13 mouse cellular contexts compared by ENCODE assay signal in the genomic region with DNA sequence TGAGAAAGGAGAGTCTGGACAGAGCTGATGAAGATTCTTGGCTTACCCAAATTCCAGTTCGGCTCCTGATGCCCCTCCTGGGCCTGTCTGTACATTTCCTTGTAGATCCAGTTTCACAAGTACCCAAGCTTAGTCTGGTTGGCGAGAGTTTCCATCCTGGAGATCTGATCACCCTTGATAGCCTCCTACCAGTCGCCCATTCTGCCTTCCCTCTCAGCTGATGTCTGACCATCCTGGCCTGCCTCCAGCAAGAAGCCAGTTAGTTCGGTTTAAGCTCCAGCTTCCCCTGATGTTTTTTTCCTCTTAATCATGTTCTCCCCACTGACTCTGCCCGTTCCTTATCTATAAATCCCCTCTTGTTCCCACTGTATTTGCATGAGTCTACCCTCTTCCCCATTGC. TPM values are rescaled to one million over a fixed set of nuclear protein-coding genes. Genes with fewer than 3 reads are reported as not detected.
DNase-seq lines count a peak whose midpoint lies in the region; ATAC-seq lines count a peak whose summit lies in the region.
"Had no signal": no experiment of that assay in that cellular context is flagged by ENCODE, and none has a peak within 500 bp of the region (broad histone marks: within the 10 kb centered on the region; RNA-seq: fewer than 3 reads in every experiment).

No protein-coding gene starts in this region.

- H3K27me3 ChIP-seq in heart, embryonic 12.5 days (replicated peaks): no peaks in the 10 kb centered on the region
- no peaks in the 10 kb centered on the region for H3K27me3 ChIP-seq in kidney, embryonic 16.5 days (ENCODE audit: insufficient read depth, low read length)
- H3K27me3 ChIP-seq: limb, embryonic 13.5 days had no signal

- H3K9ac ChIP-seq in heart, embryonic 12.5 days: no peak overlapping the region
- no peak overlapping the region for H3K9ac ChIP-seq in kidney, embryonic 16.5 days (replicated peaks; ENCODE audit: low read length)
- H3K9ac ChIP-seq: limb, embryonic 13.5 days had no signal

- no peak overlapping the region for H3K4me3 ChIP-seq in heart, embryonic 12.5 days
- no peak overlapping the region for H3K4me3 ChIP-seq in kidney, embryonic 16.5 days (ENCODE audit: low read length)
- H3K4me3 ChIP-seq: limb, embryonic 13.5 days; myocyte had no signal

- no peaks in the 10 kb centered on the region for H3K9me3 ChIP-seq in heart, embryonic 12.5 days (replicated peaks)
- no peaks in the 10 kb centered on the region for H3K9me3 ChIP-seq in kidney, embryonic 16.5 days (ENCODE audit: low read length)
- H3K9me3 ChIP-seq: limb, embryonic 13.5 days had no signal

- H3K4me2 ChIP-seq in heart, embryonic 12.5 days: no peak overlapping the region
- no peak overlapping the region for H3K4me2 ChIP-seq in kidney, embryonic 16.5 days (replicated peaks; ENCODE audit: low read depth, low read length)
- H3K4me2 ChIP-seq: limb, embryonic 13.5 days had no signal

- H3K4me1 ChIP-seq in heart, embryonic 12.5 days (replicated peaks): peaks cover 38% of the 10 kb centered on the region
- peaks cover 39% of the 10 kb centered on the region for H3K4me1 ChIP-seq in kidney, embryonic 16.5 days (ENCODE audit: insufficient read depth, low read length)

- no peaks in the 10 kb centered on the region for H3K36me3 ChIP-seq in heart, embryonic 12.5 days
- no peaks in the 10 kb centered on the region for H3K36me3 ChIP-seq in kidney, embryonic 16.5 days (ENCODE audit: insufficient read depth, low read length)
- H3K36me3 ChIP-seq: limb, embryonic 13.5 days had no signal

- 31% methylated on average over 5 of the region's 5 CpGs for WGBS in heart, embryonic 12.5 days
- 39% methylated on average over 5 of the region's 5 CpGs for WGBS in kidney, embryonic 16.5 days

- intact Hi-C loops in left cerebral cortex, postnatal 10 days (cut with DNase I): no loop called here

- no peak for DNase-seq in heart, adult 8-10 months (ENCODE audit: low spot score)
- DNase-seq in kidney, postnatal 4 days: no peak
- peak; percentile 29 for DNase-seq in MN1 (ENCODE audit: low spot score)
- peak; percentile 80 for DNase-seq in fat pad, adult 2 months (ENCODE audit: extremely low read depth, low read depth, low spot score)
- no peak for DNase-seq in left cerebral cortex, postnatal 10 days (ENCODE audit: extremely low spot score in 1 of 2, low spot score in 2 of 2)
- no peak for DNase-seq in frontal cortex, adult 2 months (ENCODE audit: extremely low spot score in 1 of 2, low spot score in 1 of 2)
- DNase-seq: adrenal gland, adult 8-10 months; cerebellum, adult 2 months; thymus, postnatal 14 days had no signal

- H3K27ac ChIP-seq in heart, embryonic 12.5 days (ENCODE audit: poor library complexity, severe bottlenecking): peak overlapping the region; percentile 91
- H3K27ac ChIP-seq in kidney, embryonic 16.5 days (ENCODE audit: low read length): peak overlapping the region; percentile 87
- H3K27ac ChIP-seq: limb, embryonic 13.5 days had no signal

- ATAC-seq in heart, embryonic 12.5 days (ENCODE audit: insufficient number of reproducible peaks, low FRiP score): no peak
- no peak for ATAC-seq in kidney, embryonic 16.5 days (ENCODE audit: low FRiP score, low TSS enrichment)

RNA-seq across cellular contexts. Expression of a gene that starts 32.4 kb away (rescaled TPM):
- polyA plus RNA-seq in heart, embryonic 12.5 days (2016; fragmentation: Nextera tagmentation; extraction: Ambion mirVana): 21.3 and 21.8 TPM in 2 replicates
- 10 to 100 TPM; 10.1 to 13.3 (median 12.3) TPM for total RNA-seq in heart, adult 8-10 months (2022)
- polyA plus RNA-seq in kidney, embryonic 16.5 days (2015; fragmentation: Nextera tagmentation; extraction: Ambion mirVana): 46.1 and 47.5 TPM in 2 replicates
- total RNA-seq in left cerebral cortex, postnatal 10 days (2021): 10 to 100 TPM; 43.4 to 45.5 TPM
- polyA plus RNA-seq in frontal cortex, adult 2 months (2012; rRNA removed): 30.0 and 32.0 TPM in 2 replicates

RNA-seq across cellular contexts. Expression of a gene that starts 45.2 kb away (rescaled TPM):
- 5.0 and 6.1 TPM in 2 replicates for polyA plus RNA-seq in heart, embryonic 12.5 days (2016; fragmentation: Nextera tagmentation; extraction: Ambion mirVana)
- total RNA-seq in heart, adult 8-10 months (2022): 1 to 10 TPM in 3 of 4 experiments, under 1 TPM in 1; 0.97 to 1.1 (median 1.0) TPM
- 6.4 and 7.2 TPM in 2 replicates for polyA plus RNA-seq in kidney, embryonic 16.5 days (2015; fragmentation: Nextera tagmentation; extraction: Ambion mirVana)
- total RNA-seq in left cerebral cortex, postnatal 10 days (2021): 10 to 100 TPM; 30.2 to 31.2 TPM
- polyA plus RNA-seq in frontal cortex, adult 2 months (2012; rRNA removed): 26.0 and 26.5 TPM in 2 replicates

Comparison
In these comparisons a context has a peak if more than half of its experiments do, and no peak if none do; other contexts are left out.
1. DNase-seq: peak in MN1 (single experiment) and fat pad, adult 2 months (single experiment); none in heart, adult 8-10 months (single experiment), kidney, postnatal 4 days (0 of 2), left cerebral cortex, postnatal 10 days (0 of 2) and frontal cortex, adult 2 months (0 of 2).